Mouse (Mus musculus): ENCODE data around the gene Fermt2. TPM values are rescaled to one million over a fixed set of nuclear protein-coding genes. Genes with fewer than 3 reads are reported as not detected.
A peak's percentile ranks its signal among the peaks of the same experiment; 100 is the strongest.

Gene Fermt2
- polyA plus RNA-seq, 1 experiment from 2014 or later, result 189 TPM

DNA sequence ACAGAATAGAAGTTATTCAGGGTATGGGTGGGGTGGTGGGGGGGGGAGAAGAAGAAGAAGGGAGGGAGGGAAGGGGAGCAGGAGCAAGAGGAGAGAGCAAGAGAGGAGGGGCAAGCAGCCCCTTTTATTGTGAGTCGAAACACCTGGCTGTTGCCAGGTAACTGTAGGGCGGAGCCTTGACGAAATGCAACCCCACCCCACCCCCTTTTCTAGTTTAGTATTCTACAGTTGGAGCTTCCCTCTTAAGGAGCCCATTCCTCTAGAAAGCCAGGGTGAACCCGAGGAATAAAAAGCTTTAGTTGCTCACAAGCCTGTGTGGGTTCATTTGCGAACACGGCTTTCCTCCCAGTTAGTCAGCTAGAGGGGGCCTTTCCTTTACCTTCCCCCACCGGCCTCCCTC is 85.0 kb downstream of the Fermt2 start:
- no peak overlapping the region for H3K27ac ChIP-seq (replicated peaks)
- 37% methylated on average over 7 of the region's 7 CpGs for WGBS
- H3K9me3 ChIP-seq (ENCODE audit: control insufficient read depth, low read length), result no peaks in the 10 kb centered on the region
- TF ChIP-seq CTCF (IDR thresholded peaks at IDR 0.05; ENCODE audit: low read depth), result no peak
- DNase-seq (ENCODE audit: low spot score), result no peak
- H3K4me3 ChIP-seq (ENCODE audit: low read depth, low read length), result no peak overlapping the region
- H3K36me3 ChIP-seq (ENCODE audit: control insufficient read depth, insufficient read depth, low read length), result no peaks in the 10 kb centered on the region
- no peak overlapping the region for H3K9ac ChIP-seq (ENCODE audit: low read length)
- no peak for ATAC-seq (ENCODE audit: low FRiP score, low TSS enrichment)
- no peaks in the 10 kb centered on the region for H3K27me3 ChIP-seq (ENCODE audit: control insufficient read depth, insufficient read depth, low read length)
- no peaks in the 10 kb centered on the region; the same call in 1 of the 2 replicates for H3K4me1 ChIP-seq (replicated peaks; ENCODE audit: control insufficient read depth, insufficient read depth)
- H3K4me2 ChIP-seq (replicated peaks; ENCODE audit: low read depth), result no peak overlapping the region

DNA sequence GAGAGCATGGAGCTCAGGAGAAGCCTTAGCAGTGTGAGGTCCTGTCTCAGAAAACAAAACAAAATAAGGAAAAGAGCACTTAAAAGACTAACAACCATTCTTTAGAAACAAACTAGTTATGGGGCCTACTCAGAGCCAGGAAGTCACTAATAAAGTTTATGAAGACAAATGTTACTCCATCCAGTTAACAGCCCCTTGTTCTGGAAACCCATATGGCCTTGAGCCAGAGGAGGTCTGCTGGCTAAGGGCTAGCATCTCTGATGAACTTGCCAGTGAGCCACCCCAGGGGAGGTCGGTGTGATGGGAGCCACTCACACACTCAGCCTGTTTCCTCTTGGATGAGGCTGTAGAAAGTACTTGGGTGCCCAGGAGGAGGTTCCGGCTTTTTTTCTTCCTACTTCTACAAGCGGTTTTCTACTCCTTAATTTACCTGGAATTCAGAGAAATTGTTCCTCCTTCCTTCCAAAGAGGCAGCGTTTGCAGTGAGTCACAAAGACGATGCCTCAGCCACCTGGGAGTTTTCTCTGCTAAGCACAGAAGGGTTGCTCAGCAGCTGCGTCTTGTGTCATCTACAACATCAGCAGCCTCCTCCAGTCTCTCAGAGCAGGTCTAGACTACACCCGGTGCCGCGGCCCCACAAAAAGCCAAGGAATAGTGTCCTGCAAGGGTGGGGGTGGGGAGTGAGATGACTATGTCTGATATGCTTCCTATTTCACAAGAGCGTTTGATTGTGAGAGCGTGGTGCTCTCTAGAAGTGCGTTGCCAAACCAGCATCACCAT is 86.9 kb downstream of the Fermt2 start:
- Histone ChIP-seq H3K36me3 (ENCODE audit: control insufficient read depth, insufficient read depth, low read length) (no peaks in the 10 kb centered on the region), H3K4me3 (ENCODE audit: low read depth, low read length) (no peak overlapping the region), H3K4me1 (replicated peaks; ENCODE audit: control insufficient read depth, insufficient read depth) (no peaks in the 10 kb centered on the region; the same call in 1 of the 2 replicates), H3K27ac (replicated peaks) (0 out of 2 replicates have a peak overlapping the region, but pooled peaks have one; percentile 30), H3K9ac (ENCODE audit: low read length) (no peak overlapping the region), H3K4me2 (replicated peaks; ENCODE audit: low read depth) (no peak overlapping the region), H3K9me3 (ENCODE audit: control insufficient read depth, low read length) (no peaks in the 10 kb centered on the region), H3K27me3 (ENCODE audit: control insufficient read depth, insufficient read depth, low read length) (no peaks in the 10 kb centered on the region)
- WGBS, result 46% methylated on average over 12 of the region's 12 CpGs
- ATAC-seq (ENCODE audit: low FRiP score, low TSS enrichment) (0 out of 2 replicates have a peak, but pooled peaks have one; percentile 29), DNase-seq (ENCODE audit: low spot score) (no peak)
- TF ChIP-seq EP300 (optimal IDR thresholded peaks at IDR 0.05) (no peak), CTCF (IDR thresholded peaks at IDR 0.05; ENCODE audit: low read depth) (no peak)

DNA sequence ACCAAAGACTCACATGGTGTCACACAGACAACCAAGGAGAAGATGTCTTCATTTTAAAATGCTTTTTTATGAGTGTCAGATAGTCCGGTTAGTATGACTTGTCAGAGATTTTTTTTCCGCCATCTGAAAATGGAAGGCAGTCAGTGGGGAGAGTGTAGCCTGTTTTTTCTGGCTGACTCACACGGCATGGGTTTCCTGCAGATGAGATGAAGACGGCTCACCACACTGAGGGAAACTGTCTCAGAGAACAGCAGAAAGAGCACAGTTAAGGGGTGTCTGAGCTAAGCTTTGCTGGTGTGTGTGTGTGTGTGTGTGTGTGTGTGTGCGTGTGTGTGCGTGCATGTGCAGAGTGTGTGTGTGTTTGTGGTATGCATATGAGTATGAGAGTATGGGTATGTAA is 88.6 kb downstream of the Fermt2 start:
- no peak for TF ChIP-seq EP300 (optimal IDR thresholded peaks at IDR 0.05)
- no peaks in the 10 kb centered on the region for H3K9me3 ChIP-seq (ENCODE audit: control insufficient read depth, low read length)
- H3K36me3 ChIP-seq (ENCODE audit: control insufficient read depth, insufficient read depth, low read length), result no peaks in the 10 kb centered on the region
- no peak overlapping the region for H3K4me3 ChIP-seq (ENCODE audit: low read depth, low read length)
- no peak for DNase-seq (ENCODE audit: low spot score)
- no peak overlapping the region for H3K27ac ChIP-seq (replicated peaks)
- no peak for ATAC-seq (ENCODE audit: low FRiP score, low TSS enrichment)
- WGBS, result 81% methylated on average over 6 of the region's 6 CpGs
- H3K27me3 ChIP-seq (ENCODE audit: control insufficient read depth, insufficient read depth, low read length), result no peaks in the 10 kb centered on the region
- H3K4me1 ChIP-seq (replicated peaks; ENCODE audit: control insufficient read depth, insufficient read depth), result no peaks in the 10 kb centered on the region; the same call in 1 of the 2 replicates
- H3K9ac ChIP-seq (ENCODE audit: low read length), result no peak overlapping the region
- no peak overlapping the region for H3K4me2 ChIP-seq (replicated peaks; ENCODE audit: low read depth)

DNA sequence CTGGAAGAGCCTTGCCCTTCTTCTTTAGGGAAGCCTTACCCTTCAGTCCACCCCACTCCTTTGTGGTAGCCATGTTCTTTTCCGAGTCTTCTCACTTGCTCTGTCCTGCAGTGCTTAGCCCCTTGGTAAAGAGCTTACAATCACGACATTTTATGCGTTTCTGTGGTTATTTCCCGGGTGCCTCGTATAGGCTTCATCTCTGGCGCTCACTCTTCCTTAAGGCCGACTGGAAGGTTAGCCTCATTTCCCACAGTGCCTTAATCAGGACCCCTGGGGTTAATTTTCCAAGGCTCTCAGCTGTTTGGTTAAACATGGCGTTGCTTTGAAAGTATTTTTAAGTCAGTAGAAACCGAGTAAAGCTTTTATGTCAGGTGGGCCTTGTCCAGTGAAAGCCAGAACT is 90.5 kb downstream of the Fermt2 start:
- H3K4me2 ChIP-seq (replicated peaks; ENCODE audit: low read depth), result no peak overlapping the region
- TF ChIP-seq EP300 (optimal IDR thresholded peaks at IDR 0.05), result no peak
- TF ChIP-seq CTCF (IDR thresholded peaks at IDR 0.05; ENCODE audit: low read depth), result no peak
- 81% methylated on average over 9 of the region's 9 CpGs for WGBS
- H3K9me3 ChIP-seq (ENCODE audit: control insufficient read depth, low read length), result no peaks in the 10 kb centered on the region
- DNase-seq (ENCODE audit: low spot score) (no peak), ATAC-seq (ENCODE audit: low FRiP score, low TSS enrichment) (no peak)
- H3K27me3 ChIP-seq (ENCODE audit: control insufficient read depth, insufficient read depth, low read length), result no peaks in the 10 kb centered on the region
- no peaks in the 10 kb centered on the region for H3K4me1 ChIP-seq (replicated peaks; ENCODE audit: control insufficient read depth, insufficient read depth)
- no peak overlapping the region for H3K4me3 ChIP-seq (ENCODE audit: low read depth, low read length)
- H3K36me3 ChIP-seq (ENCODE audit: control insufficient read depth, insufficient read depth, low read length), result no peaks in the 10 kb centered on the region
- no peak overlapping the region for H3K9ac ChIP-seq (ENCODE audit: low read length)
- no peak overlapping the region for H3K27ac ChIP-seq (replicated peaks)

DNA sequence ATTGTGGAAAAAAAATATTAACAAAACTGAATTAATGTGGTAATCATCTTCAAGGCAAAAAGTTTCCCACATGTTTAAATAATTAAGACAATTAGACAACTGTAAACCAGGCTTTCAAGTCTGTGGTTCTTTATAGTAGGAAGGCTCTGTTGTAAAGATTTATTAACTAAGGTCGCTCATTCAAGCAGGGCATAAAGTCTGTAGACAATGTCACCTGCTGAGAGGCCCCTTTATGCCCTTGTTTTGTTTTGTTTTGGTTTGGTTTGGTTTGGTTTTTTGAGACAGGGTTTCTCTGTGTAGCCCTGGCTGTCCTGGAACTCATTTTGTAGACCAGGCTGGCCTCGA is 91.0 kb downstream of the Fermt2 start:
- Histone ChIP-seq H3K27me3 (ENCODE audit: control insufficient read depth, insufficient read depth, low read length) (no peaks in the 10 kb centered on the region), H3K4me3 (ENCODE audit: low read depth, low read length) (no peak overlapping the region), H3K9me3 (ENCODE audit: control insufficient read depth, low read length) (no peaks in the 10 kb centered on the region), H3K27ac (replicated peaks) (no peak overlapping the region), H3K9ac (ENCODE audit: low read length) (no peak overlapping the region), H3K36me3 (ENCODE audit: control insufficient read depth, insufficient read depth, low read length) (no peaks in the 10 kb centered on the region), H3K4me1 (replicated peaks; ENCODE audit: control insufficient read depth, insufficient read depth) (no peaks in the 10 kb centered on the region), H3K4me2 (replicated peaks; ENCODE audit: low read depth) (no peak overlapping the region)
- WGBS, result 98% methylated on average over 2 of the region's 2 CpGs
- ATAC-seq (ENCODE audit: low FRiP score, low TSS enrichment) (no peak), DNase-seq (ENCODE audit: low spot score) (no peak)
- TF ChIP-seq EP300 (optimal IDR thresholded peaks at IDR 0.05), result no peak
- TF ChIP-seq CTCF (IDR thresholded peaks at IDR 0.05; ENCODE audit: low read depth), result no peak

DNA sequence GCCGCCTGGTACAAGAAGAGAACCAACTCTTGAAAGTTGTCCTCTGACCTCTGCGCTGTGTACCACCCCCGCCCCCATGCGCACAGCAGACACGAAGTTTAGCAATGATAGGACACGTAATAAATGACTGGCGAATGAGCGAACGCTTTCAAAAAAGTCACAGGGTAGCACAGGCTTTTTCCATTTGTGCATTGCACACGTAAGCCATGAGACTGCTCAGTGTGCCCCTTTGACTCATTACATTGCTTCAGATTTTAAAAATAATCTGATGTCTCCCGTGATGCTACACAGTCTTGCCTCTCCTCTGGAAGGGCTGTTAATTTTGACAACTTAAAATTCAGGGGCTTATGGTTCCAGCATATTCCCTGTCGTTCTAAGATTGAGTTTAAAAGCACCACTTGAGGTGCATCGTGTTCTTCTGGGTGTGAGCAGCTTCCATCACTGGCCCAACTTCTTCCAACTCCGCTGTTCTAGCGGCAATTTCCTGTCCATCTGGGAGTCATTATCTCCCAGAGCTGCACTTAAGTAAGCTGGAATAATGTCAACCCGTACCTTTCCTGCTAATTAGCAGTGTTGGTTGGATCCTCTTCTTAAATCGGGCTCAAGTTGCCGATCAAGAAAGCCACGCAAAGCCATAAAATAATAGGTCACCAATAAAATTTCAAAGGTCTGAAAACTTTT is 91.5 kb downstream of the Fermt2 start:
- no peak overlapping the region for H3K4me2 ChIP-seq (replicated peaks; ENCODE audit: low read depth)
- 69% methylated on average over 19 of the region's 19 CpGs for WGBS
- no peak overlapping the region for H3K27ac ChIP-seq (replicated peaks)
- no peaks in the 10 kb centered on the region for H3K4me1 ChIP-seq (replicated peaks; ENCODE audit: control insufficient read depth, insufficient read depth)
- ATAC-seq (ENCODE audit: low FRiP score, low TSS enrichment), result no peak
- H3K4me3 ChIP-seq (ENCODE audit: low read depth, low read length), result no peak overlapping the region
- TF ChIP-seq EP300 (optimal IDR thresholded peaks at IDR 0.05) (no peak), CTCF (IDR thresholded peaks at IDR 0.05; ENCODE audit: low read depth) (no peak)
- no peak for DNase-seq (ENCODE audit: low spot score)
- no peak overlapping the region for H3K9ac ChIP-seq (ENCODE audit: low read length)
- no peaks in the 10 kb centered on the region for H3K36me3 ChIP-seq (ENCODE audit: control insufficient read depth, insufficient read depth, low read length)
- H3K9me3 ChIP-seq (ENCODE audit: control insufficient read depth, low read length), result no peaks in the 10 kb centered on the region
- H3K27me3 ChIP-seq (ENCODE audit: control insufficient read depth, insufficient read depth, low read length), result no peaks in the 10 kb centered on the region

All from stomach, postnatal 0 days (tissue).